Mouse (Mus musculus) neural tube, embryonic 14.5 days (tissue): ENCODE results near the gene Nxph4. TPM values are rescaled to one million over a fixed set of nuclear protein-coding genes. Genes with fewer than 3 reads are reported as not detected.

Source experiments
- ATAC-seq: fragments of 200-750 bp; cut with Nextera tagmentation; 2 replicates; pipeline ENCODE4 v1.8.0; 2017; ENCODE audit warnings: low read depth, mild to moderate bottlenecking, moderate TSS enrichment, moderate library complexity
- H3K27ac ChIP-seq: fragments of 300-500 bp; sonication (generic); 2 replicates; pipeline ENCODE4 v1.5.1; 2014; ENCODE audit warnings: low read depth, mild to moderate bottlenecking, control low read depth, low read length, moderate library complexity, mixed read lengths
- H3K27me3 ChIP-seq: fragments of 300-500 bp; sonication (generic); 2 replicates; pipeline ENCODE4 v1.6.1; 2014; ENCODE audit warnings: low read length; ENCODE audit not compliant: control insufficient read depth, insufficient read depth
- H3K36me3 ChIP-seq: fragments of 300-500 bp; sonication (generic); 2 replicates; pipeline ENCODE4 v1.6.1; 2014; ENCODE audit warnings: low read length, mixed read lengths; ENCODE audit not compliant: control insufficient read depth, insufficient read depth
- H3K4me1 ChIP-seq: fragments of 300-500 bp; sonication (generic); 2 replicates; pipeline ENCODE4 v1.6.1; 2014; ENCODE audit warnings: low read length; ENCODE audit not compliant: control insufficient read depth, insufficient read depth
- H3K4me2 ChIP-seq: fragments of 300-500 bp; sonication (generic); 2 replicates; pipeline ENCODE4 v1.6.1; 2014; ENCODE audit warnings: mild to moderate bottlenecking, low read depth, low read length, control low read depth
- H3K4me3 ChIP-seq: fragments of 300-500 bp; sonication (generic); 2 replicates; pipeline ENCODE4 v1.5.1; 2014; ENCODE audit warnings: low read depth, low read length, control low read depth, mixed read lengths
- H3K9ac ChIP-seq: fragments of 300-500 bp; sonication (generic); replicated peaks from 2 replicates; pipeline ENCODE4 v1.6.1; 2014; ENCODE audit warnings: low read depth, mild to moderate bottlenecking, control low read depth, low read length, mixed read lengths
- H3K9me3 ChIP-seq: fragments of 300-500 bp; sonication (generic); 2 replicates; pipeline ENCODE4 v1.6.1; 2016; ENCODE audit warnings: low read length; ENCODE audit not compliant: control insufficient read depth
- WGBS: fragments of 180-500 bp; shearing (Covaris S2); extraction: QIAGEN DNeasy Blood & Tissue Kit; methylation state at CpG from one replicate; pipeline ENCODE4 v1.1.7; 2014; 5-methylcytosine and 5-hydroxymethylcytosine counted together
- polyA plus RNA-seq: library from polyadenylated mRNA; unstranded; fragments of >200 nt; fragmentation: Nextera tagmentation; extraction: Ambion mirVana; gene quantifications from 2 replicates; pipeline ENCODE4 v1.2.1, GENCODE M21; 2014

The Nxph4 gene
- 80.1 and 80.4 TPM in 2 replicates for polyA plus RNA-seq

GRCm38 (mm10) chr10:127534036-127534928 lies at the start of gene Nxph4:
Gene Nxph4, minus strand, starts transcription at chr10:127534559.
- H3K27me3 ChIP-seq, result no peaks in the 10 kb centered on the region
- H3K36me3 ChIP-seq, result peaks cover 11% of the 10 kb centered on the region; the same call in 1 of the 2 replicates
- 0% methylated on average over 43 of the region's 78 CpGs for WGBS
- peak within 1 kb of the TSS; percentile 86 for H3K4me2 ChIP-seq
- H3K27ac ChIP-seq, result peak within 1 kb of the TSS; percentile 84
- no peak for ATAC-seq
- H3K9ac ChIP-seq, result peak within 1 kb of the TSS; percentile 72
- peaks cover 62% of the 10 kb centered on the region for H3K4me1 ChIP-seq
- H3K4me3 ChIP-seq, result peak within 1 kb of the TSS; percentile 67
- no peaks in the 10 kb centered on the region for H3K9me3 ChIP-seq

- ATAC-seq, result no peak
- WGBS, result 85% methylated on average over 8 of the region's 8 CpGs
- H3K4me2 ChIP-seq, result no peak overlapping the region
- no peak overlapping the region for H3K27ac ChIP-seq
- no peak overlapping the region for H3K4me3 ChIP-seq
- H3K4me1 ChIP-seq, result no peaks in the 10 kb centered on the region
- no peak overlapping the region for H3K9ac ChIP-seq
- peaks cover 80% of the 10 kb centered on the region for H3K36me3 ChIP-seq
- H3K9me3 ChIP-seq, result no peaks in the 10 kb centered on the region
- no peaks in the 10 kb centered on the region for H3K27me3 ChIP-seq
Measured at GRCm38 (mm10) chr10:127583649-127584048, 49.3 kb upstream of the Nxph4 start.

GRCm38 (mm10) chr10:127581291-127581690 lies 46.9 kb upstream of the Nxph4 start:
- peaks cover 86% of the 10 kb centered on the region for H3K36me3 ChIP-seq
- H3K4me2 ChIP-seq, result no peak overlapping the region
- no peaks in the 10 kb centered on the region for H3K27me3 ChIP-seq
- H3K4me3 ChIP-seq, result no peak overlapping the region
- no peak for ATAC-seq
- H3K27ac ChIP-seq, result no peak overlapping the region
- no peak overlapping the region for H3K9ac ChIP-seq
- H3K4me1 ChIP-seq, result no peaks in the 10 kb centered on the region
- WGBS, result 92% methylated on average over 9 of the region's 9 CpGs
- no peaks in the 10 kb centered on the region for H3K9me3 ChIP-seq

GRCm38 (mm10) chr10:127577982-127578381 lies 43.6 kb upstream of the Nxph4 start:
- peaks cover 96% of the 10 kb centered on the region for H3K36me3 ChIP-seq
- no peak overlapping the region for H3K27ac ChIP-seq
- H3K4me1 ChIP-seq, result no peaks in the 10 kb centered on the region
- no peak for ATAC-seq
- no peak overlapping the region for H3K4me2 ChIP-seq
- no peaks in the 10 kb centered on the region for H3K27me3 ChIP-seq
- no peak overlapping the region for H3K9ac ChIP-seq
- 94% methylated on average over 15 of the region's 15 CpGs for WGBS
- no peak overlapping the region for H3K4me3 ChIP-seq
- H3K9me3 ChIP-seq, result no peaks in the 10 kb centered on the region

GRCm38 (mm10) chr10:127577156-127577555 lies 42.8 kb upstream of the Nxph4 start:
- 87% methylated on average over 9 of the region's 9 CpGs for WGBS
- no peak overlapping the region for H3K4me2 ChIP-seq
- no peaks in the 10 kb centered on the region for H3K27me3 ChIP-seq
- H3K27ac ChIP-seq, result no peak overlapping the region
- no peaks in the 10 kb centered on the region for H3K9me3 ChIP-seq
- H3K9ac ChIP-seq, result no peak overlapping the region
- no peaks in the 10 kb centered on the region for H3K4me1 ChIP-seq
- H3K4me3 ChIP-seq, result no peak overlapping the region
- H3K36me3 ChIP-seq, result peaks cover 96% of the 10 kb centered on the region
- no peak for ATAC-seq

- H3K27me3 ChIP-seq, result no peaks in the 10 kb centered on the region
- H3K9ac ChIP-seq, result no peak overlapping the region
- H3K27ac ChIP-seq, result no peak overlapping the region
- H3K9me3 ChIP-seq, result no peaks in the 10 kb centered on the region
- no peaks in the 10 kb centered on the region for H3K4me1 ChIP-seq
- H3K4me3 ChIP-seq, result no peak overlapping the region
- no peak for ATAC-seq
- H3K4me2 ChIP-seq, result no peak overlapping the region
- H3K36me3 ChIP-seq, result peaks cover 95% of the 10 kb centered on the region
- 61% methylated on average over 18 of the region's 18 CpGs for WGBS
Measured at GRCm38 (mm10) chr10:127576381-127576961, 42.1 kb upstream of the Nxph4 start.

- Histone ChIP-seq H3K36me3 (peaks cover 93% of the 10 kb centered on the region), H3K4me3 (no peak overlapping the region), H3K4me2 (no peak overlapping the region), H3K9me3 (no peaks in the 10 kb centered on the region), H3K9ac (no peak overlapping the region), H3K27me3 (no peaks in the 10 kb centered on the region), H3K27ac (no peak overlapping the region), H3K4me1 (no peaks in the 10 kb centered on the region)
- no peak for ATAC-seq
- 94% methylated on average over 7 of the region's 7 CpGs for WGBS
Measured at GRCm38 (mm10) chr10:127575741-127576140, 41.4 kb upstream of the Nxph4 start.

- no peaks in the 10 kb centered on the region for H3K27me3 ChIP-seq
- no peak overlapping the region for H3K4me3 ChIP-seq
- peaks cover 82% of the 10 kb centered on the region for H3K36me3 ChIP-seq
- 95% methylated on average over 5 of the region's 5 CpGs for WGBS
- H3K9ac ChIP-seq, result no peak overlapping the region
- ATAC-seq, result no peak
- no peaks in the 10 kb centered on the region for H3K4me1 ChIP-seq
- H3K4me2 ChIP-seq, result no peak overlapping the region
- H3K9me3 ChIP-seq, result no peaks in the 10 kb centered on the region
- no peak overlapping the region for H3K27ac ChIP-seq
Measured at GRCm38 (mm10) chr10:127572281-127572680, 37.9 kb upstream of the Nxph4 start.
